Mouse (Mus musculus) heart, postnatal 25 days (tissue): Measurements from ENCODE around the gene Iqcd. TPM values are rescaled to one million over a fixed set of nuclear protein-coding genes. Genes with fewer than 3 reads are reported as not detected.

Source experiments
- DNase-seq: peaks from one replicate; pipeline ENCODE4 v3.0.0; 2022; ENCODE audit warnings: low spot score
- intact Hi-C: fragments of 180-260 bp; cut with DNase I; formaldehyde crosslinking; loops from one replicate; pipeline ENCODE4 v1.15.1; 2025
- total RNA-seq, 2 experiments: library from RNA; stranded (reverse); gene quantifications; 2 replicates each; pipeline ENCODE4 v1.2.3; 2021

The Iqcd gene
- total RNA-seq, 2 experiments from 2014 or later = not detected

DNA sequence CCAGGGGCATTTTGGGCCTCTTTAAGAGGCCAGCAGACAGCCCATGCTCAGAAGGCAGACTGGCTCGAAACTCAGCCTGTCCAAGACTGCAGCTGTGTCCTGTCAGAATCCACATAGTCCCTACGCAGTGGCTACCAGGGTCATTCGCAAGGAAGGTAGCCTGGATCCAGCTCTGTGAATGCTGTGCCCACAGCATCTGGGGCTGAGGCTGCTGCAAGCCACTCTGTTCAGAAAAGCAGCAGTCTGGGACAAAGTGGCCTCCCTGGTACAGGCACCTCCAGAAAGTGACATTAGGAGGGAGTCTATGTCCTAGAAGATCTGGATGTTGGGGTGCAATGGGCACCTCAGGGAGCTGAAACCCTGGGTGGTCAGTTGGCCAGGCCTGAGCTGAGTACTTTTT, 19.0 kb upstream of the Iqcd start:
- no peak for DNase-seq
- intact Hi-C loops = no loop called here

DNA sequence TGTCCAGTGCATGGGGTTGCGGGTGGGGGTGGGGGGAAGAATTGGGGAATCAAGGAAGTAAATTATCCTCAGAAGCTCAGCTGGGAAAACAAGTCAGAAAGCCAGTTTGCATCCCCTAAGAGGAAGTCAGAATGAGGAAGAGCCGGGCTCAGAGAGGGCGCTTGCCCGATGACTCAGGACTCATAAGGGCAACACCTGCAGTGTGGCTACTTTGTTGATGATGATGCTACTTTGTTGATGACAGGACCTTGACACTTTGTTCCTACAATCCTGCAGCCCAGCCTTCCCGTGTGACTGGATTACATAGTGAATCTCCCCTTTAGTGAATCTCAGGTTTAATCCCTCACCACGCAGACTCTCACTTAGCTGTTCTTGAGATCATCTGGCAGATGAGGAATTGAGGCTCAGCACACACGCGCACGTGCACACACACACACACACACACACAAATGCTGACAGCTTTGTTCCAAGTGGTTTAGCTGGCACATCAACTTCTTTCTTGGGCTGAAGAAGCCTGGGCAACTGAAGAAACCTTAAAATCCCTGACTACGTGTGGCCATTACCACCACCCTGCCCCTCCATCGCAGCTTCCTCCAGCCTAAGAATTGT, 18.4 kb upstream of the Iqcd start:
- DNase-seq = no peak
- intact Hi-C loops = no loop called here

GRCm38 (mm10) chr5:120571056-120571740, 17.6 kb upstream of the Iqcd start:
- intact Hi-C loops = no loop called here

DNA sequence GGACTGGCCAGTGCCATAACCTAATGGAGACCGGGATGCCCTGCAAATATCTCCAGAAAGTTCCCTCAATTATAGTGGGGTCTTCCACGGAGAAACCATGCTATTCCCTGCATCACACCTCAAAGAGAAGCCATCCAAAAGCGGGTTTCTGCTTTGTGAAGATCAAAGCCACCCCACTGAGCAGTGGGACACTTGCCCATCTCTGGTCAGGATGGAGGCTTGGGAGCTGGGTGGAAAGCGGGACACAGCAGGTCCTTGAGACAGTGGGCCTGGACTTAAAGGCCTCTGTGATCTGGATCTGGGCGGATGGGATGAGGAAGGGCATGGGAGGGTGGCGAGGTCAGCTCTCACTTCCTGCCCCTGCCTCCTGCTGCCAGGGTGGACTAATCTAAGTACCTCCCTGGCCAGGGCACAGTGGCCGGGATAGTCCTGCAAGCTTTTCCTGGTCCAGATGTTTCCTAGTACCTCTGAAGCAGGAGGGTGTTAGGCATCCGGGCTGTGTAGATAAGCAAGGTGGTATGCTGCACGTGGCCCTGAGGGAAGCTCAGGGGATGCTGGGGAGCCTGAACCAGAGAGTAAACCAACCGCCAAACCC, 14.2 kb upstream of the Iqcd start:
- intact Hi-C loops = no loop called here
- no peak for DNase-seq

More at GRCm38 (mm10) chr5:120571056-120571740, 17.6 kb upstream of the Iqcd start:
- DNase-seq = no peak

- intact Hi-C loops = no loop called here
Observed at GRCm38 (mm10) chr5:120576781-120577301, 12.0 kb upstream of the Iqcd start.

DNA sequence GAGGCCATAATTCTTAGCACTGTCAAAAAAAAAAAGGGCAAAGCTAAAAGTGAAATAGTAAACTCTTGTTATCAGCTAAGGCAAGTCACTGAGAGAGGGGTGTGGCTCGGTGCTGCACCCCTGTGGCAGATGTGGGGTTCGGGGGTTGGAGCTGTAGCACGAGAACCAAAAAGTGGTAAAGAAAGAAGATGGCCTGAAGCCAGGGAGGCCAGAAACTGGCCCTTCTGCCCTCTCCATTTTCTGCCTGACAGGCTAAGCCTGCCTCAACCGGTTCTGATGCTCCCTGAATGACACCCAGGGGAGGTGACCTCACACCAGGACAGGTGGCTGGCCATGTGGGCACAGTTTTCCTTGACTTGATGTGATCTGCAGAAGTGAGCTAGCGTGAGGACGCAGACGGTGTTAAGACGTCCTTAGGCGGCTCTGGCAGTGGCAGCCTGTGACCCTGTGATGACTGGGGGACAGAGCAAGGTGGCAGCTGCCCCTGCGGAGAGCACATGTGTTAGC, 10.8 kb upstream of the Iqcd start:
- intact Hi-C loops = loop anchor here (1.0 kb wide), 1 partner anchor 14 kb away; no protein-coding TSS in a partner anchor
- DNase-seq = no peak

More at GRCm38 (mm10) chr5:120576781-120577301, 12.0 kb upstream of the Iqcd start:
- no peak for DNase-seq

DNA sequence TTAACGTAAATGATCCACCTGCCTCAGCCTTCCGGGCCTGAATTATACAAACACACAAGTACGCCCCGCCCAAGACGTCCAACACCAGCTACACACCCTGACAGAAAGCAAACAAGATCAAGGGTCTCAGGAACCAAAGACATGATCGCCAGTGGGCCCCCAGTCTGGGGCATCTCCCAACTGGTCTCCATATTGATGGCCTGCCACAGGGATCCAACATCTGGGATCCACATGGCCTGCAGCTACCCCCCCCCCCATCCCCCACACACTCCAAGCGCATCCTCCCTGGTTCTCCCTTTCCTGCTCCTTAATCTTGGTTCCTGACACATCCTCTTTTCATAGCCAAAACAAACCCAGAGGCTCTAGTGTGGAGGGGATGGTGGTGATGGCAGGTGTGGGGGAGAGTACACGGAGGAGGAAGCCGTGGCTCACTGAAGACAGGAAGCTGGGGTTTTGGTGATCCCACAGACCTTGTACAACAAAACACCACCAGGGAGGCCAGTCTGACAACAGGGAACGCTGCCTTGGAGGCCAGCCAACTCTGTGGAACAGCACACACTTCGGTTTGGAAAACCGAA, 10.2 kb upstream of the Iqcd start:
- intact Hi-C loops = loop anchor here (1.0 kb wide), 1 partner anchor 14 kb away; no protein-coding TSS in a partner anchor
- peak; percentile 50 for DNase-seq

DNA sequence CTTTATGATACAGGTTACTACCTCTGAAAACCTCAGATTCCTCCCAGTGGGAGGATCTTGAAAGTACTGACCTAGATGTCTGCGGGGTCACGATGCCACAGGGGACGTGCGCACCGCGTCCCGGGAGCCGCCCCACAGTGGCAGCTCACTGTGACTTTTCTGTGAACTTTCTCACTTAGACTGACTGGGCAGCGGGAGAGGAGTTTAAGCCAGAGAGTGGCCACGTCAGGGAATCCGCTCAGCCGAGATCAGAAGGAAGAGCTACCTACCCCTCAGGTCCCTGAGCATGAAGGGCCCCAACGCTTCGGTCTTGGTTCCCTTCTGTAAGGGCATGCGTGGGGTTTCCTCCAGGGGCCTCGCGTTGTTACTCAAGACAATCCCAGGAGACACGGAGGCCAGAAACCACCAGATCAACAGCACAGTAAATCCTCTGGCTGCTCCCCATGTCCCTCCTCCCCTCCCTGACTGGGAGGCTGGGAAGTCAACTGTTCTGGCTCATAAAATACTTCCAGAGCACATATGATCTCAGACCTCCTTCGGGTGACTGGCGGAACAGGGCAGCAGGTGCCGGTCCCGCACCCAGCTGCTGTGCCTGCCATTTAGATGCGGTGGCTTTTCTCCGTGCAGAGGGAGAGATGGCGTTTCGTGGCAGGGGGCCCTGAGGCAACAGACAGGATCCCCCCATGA, 9.5 kb upstream of the Iqcd start:
- intact Hi-C loops = no loop called here
- peak; percentile 58 for DNase-seq

GRCm38 (mm10) chr5:120579898-120580626, 8.8 kb upstream of the Iqcd start:
- DNase-seq = no peak
- intact Hi-C loops = no loop called here

DNA sequence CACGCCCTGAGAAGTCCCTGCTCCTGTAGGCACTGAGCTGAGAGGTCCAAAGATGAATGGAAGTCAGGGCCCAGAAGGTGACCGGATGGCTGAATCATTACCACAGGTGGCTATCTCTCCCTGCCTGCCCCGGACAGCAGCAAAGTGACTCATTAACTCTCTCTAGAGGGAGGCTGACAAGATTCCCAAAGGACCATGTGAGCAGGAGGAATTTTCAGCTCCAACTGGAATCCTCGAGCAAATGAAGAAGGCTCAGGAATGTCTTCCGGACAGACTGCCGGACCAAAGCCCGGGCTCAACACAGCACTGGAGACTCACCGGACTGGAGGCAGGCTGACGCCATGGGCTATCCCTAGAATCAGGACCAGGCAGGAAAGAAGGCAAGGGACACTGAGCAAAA, 6.8 kb upstream of the Iqcd start:
- intact Hi-C loops = no loop called here
- no peak for DNase-seq

GRCm38 (mm10) chr5:120583511-120583910, 5.3 kb upstream of the Iqcd start:
- intact Hi-C loops = no loop called here
- no peak for DNase-seq

DNA sequence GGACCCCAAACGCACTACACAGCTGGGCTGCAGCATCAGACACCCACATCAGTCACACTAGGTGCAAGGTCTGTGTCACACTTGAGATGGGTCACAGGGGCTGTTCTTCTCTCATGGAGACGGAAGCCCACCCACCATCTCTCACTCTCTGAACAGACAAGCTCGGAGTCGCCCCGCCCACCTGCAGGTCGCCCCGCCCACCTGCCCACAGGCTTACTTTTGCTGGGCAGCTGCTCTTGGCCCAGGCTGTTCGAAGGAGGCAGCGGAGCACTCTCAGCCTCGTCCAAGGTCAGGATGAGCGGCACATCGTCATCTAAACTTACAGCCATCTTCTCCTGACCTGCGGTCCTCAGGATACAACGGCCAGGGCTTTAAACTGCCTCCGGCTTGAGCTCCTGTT, 3.8 kb upstream of the Iqcd start:
- intact Hi-C loops = loop anchor here (5.0 kb wide), 1 partner anchor 73 kb away; the partner anchor contains the start of gene Slc8b1
- DNase-seq = no peak

- DNase-seq = no peak
- intact Hi-C loops = loop anchor here (5.0 kb wide), 1 partner anchor 75 kb away; the partner anchor contains the start of gene Slc8b1
Observed at GRCm38 (mm10) chr5:120586741-120587615, 1.8 kb upstream of the Iqcd start.

DNA sequence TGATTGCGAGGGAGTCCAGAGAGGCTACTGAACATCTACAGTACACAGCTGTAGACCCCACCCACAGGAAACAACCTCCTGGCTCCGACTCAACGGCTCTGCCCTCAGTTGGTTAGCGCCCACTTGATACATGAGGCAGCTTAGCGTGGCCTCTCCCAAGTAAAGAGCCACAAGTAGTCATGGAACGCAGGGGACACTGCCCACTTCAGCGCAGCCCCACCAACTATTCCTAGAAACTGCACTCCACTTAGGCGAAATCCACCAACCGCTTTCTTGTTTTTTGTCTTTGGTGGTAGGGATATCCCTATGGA, 1.2 kb upstream of the Iqcd start:
- intact Hi-C loops = loop anchor here (5.0 kb wide), 1 partner anchor 75 kb away; the partner anchor contains the start of gene Slc8b1
- DNase-seq = no peak

DNA sequence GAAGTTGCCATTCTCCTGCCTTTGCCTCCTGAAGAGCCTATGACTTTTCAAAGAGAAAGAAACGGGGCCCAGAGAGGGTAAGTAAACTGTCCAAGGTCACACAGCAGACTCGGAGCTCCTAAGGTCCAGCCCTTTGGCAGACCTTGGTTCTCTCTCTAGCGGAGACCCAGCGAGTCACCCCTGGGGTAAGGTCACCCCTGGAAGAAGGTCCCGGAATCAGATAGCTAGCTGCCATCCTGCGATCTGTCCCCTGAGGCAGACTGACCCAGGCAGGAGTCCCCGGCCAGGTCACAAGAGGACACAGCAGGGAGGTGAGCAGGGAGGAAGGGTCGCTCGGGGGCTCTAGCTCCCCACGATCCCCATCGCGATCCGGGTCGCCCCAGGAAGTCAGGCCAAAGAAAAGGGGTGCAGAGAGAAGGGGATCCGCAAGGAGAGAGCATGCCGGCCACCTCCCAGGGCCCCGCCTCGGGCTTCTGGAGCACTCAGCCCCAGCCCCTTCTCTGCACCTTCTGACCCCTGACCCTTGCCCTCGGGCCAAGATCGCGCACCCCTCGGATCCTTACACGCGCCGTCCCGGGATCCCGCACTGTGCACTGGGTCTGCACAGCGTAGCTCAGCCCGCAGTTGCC, 762 bp upstream of the Iqcd start:
- DNase-seq = no peak
- intact Hi-C loops = loop anchor here (5.0 kb wide), 1 partner anchor 76 kb away; the partner anchor contains the start of gene Slc8b1

- DNase-seq = no peak
- intact Hi-C loops = no loop called here
Observed at GRCm38 (mm10) chr5:120590356-120591010, 1.7 kb downstream of the Iqcd start.

GRCm38 (mm10) chr5:120592141-120592540, 3.3 kb downstream of the Iqcd start:
- intact Hi-C loops = no loop called here
- DNase-seq = no peak
